ENCODE assay signal across 21 mouse cellular contexts in genomic region chr4:84507551-84507950, GRCm38 (mm10).
DNase-seq lines count a peak whose midpoint lies in the region; ATAC-seq and TF ChIP-seq lines count a peak whose summit lies in the region.
"Had no signal": no experiment of that assay in that cellular context is flagged by ENCODE, and none has a peak within 500 bp of the region (broad histone marks: within the 10 kb centered on the region; RNA-seq: fewer than 3 reads in every experiment).

No protein-coding gene starts in this region.

- no peak overlapping the region for H3K4me2 ChIP-seq in kidney, embryonic 16.5 days (replicated peaks; ENCODE audit: low read depth, low read length)

- H3K9me3 ChIP-seq in kidney, embryonic 16.5 days (ENCODE audit: low read length): no peaks in the 10 kb centered on the region

- no peak overlapping the region for H3K9ac ChIP-seq in kidney, embryonic 16.5 days (replicated peaks; ENCODE audit: low read length)

- no peak for ATAC-seq in kidney, embryonic 16.5 days (ENCODE audit: low FRiP score, low TSS enrichment)
- ATAC-seq: activated CD4-positive, CD25-positive, alpha-beta regulatory T cell, adult 4 months; CD4-positive, CD25-positive, alpha-beta regulatory T cell, adult 4 months; Patski had no signal

- no peak overlapping the region for H3K4me3 ChIP-seq in kidney, adult 2 months (ENCODE audit: insufficient read depth, low read depth, low read length)
- no peak overlapping the region for H3K4me3 ChIP-seq in kidney, embryonic 16.5 days (ENCODE audit: low read length)

- no peak for TF ChIP-seq CTCF in kidney, adult 2 months (conservative IDR thresholded peaks at IDR 0.05; ENCODE audit: insufficient read depth, insufficient read length, low read depth, low read length)

- no peaks in the 10 kb centered on the region for H3K36me3 ChIP-seq in kidney, adult 2 months (ENCODE audit: control insufficient read depth, insufficient read depth, low read length)
- no peaks in the 10 kb centered on the region for H3K36me3 ChIP-seq in kidney, embryonic 16.5 days (ENCODE audit: insufficient read depth, low read length)
- H3K36me3 ChIP-seq: G1E had no signal

- no peaks in the 10 kb centered on the region; the same call in 1 of the 2 replicates for H3K4me1 ChIP-seq in kidney, adult 2 months (ENCODE audit: control insufficient read depth, insufficient read depth, low read length)
- H3K4me1 ChIP-seq in kidney, embryonic 16.5 days (ENCODE audit: insufficient read depth, low read length): no peaks in the 10 kb centered on the region

- peak; percentile 52 for DNase-seq in kidney, adult 2 months
- peak; percentile 61 for DNase-seq in kidney, adult 9 months
- no peak for DNase-seq in kidney, postnatal 14 days
- DNase-seq in kidney, postnatal 36 days: peak; percentile 16 to 30
- DNase-seq in kidney, postnatal 25 days: no peak
- DNase-seq: adrenal gland, adult 2 months; adrenal gland, adult 8-10 months; adrenal gland, postnatal 10 days; adrenal gland, postnatal 14 days; adrenal gland, postnatal 25 days; adrenal gland, postnatal 36 days; B cell, adult 2 months; cerebellum, adult 11 months; cerebellum, adult 11-12 months; cerebellum, adult 18-20 months had no signal

- H3K27me3 ChIP-seq in kidney, adult 2 months (replicated peaks; ENCODE audit: control insufficient read depth, insufficient read depth, low read length): no peaks in the 10 kb centered on the region
- H3K27me3 ChIP-seq in kidney, embryonic 16.5 days (ENCODE audit: insufficient read depth, low read length): no peaks in the 10 kb centered on the region
- H3K27me3 ChIP-seq: CH12.LX, Patski had no signal

- no peak overlapping the region; the same call in 1 of the 2 replicates for H3K27ac ChIP-seq in kidney, adult 2 months (ENCODE audit: insufficient read depth, low read depth, low read length)
- no peak overlapping the region for H3K27ac ChIP-seq in kidney, embryonic 16.5 days (ENCODE audit: low read length)

- no peak for TF ChIP-seq POLR2A in kidney, adult 2 months (IDR thresholded peaks at IDR 0.05; ENCODE audit: low read depth, low read length)

- 68% methylated on average over 3 of the region's 3 CpGs for WGBS in kidney, adult 2 months
- 93% methylated on average over 3 of the region's 3 CpGs for WGBS in kidney, embryonic 16.5 days

Comparison
In these comparisons a context has a peak if more than half of its experiments do, and no peak if none do; other contexts are left out.
1. DNase-seq: peak in kidney, adult 2 months (single experiment), kidney, adult 9 months (single experiment) and kidney, postnatal 36 days (2 of 2); none in kidney, postnatal 14 days (single experiment) and kidney, postnatal 25 days (0 of 2).